Mouse (Mus musculus): ENCODE measurements around the gene Tmco2. TPM values are rescaled to one million over a fixed set of nuclear protein-coding genes. Genes with fewer than 3 reads are reported as not detected.
A peak's percentile ranks its signal among the peaks of the same experiment; 100 is the strongest.
"Not testable (repeated sequence)": the region's sequence is repeated elsewhere in the genome, so short reads cannot be mapped to it uniquely, and the experiment has no call there.

Tmco2 gene
- not detected for total RNA-seq (2021)

DNA sequence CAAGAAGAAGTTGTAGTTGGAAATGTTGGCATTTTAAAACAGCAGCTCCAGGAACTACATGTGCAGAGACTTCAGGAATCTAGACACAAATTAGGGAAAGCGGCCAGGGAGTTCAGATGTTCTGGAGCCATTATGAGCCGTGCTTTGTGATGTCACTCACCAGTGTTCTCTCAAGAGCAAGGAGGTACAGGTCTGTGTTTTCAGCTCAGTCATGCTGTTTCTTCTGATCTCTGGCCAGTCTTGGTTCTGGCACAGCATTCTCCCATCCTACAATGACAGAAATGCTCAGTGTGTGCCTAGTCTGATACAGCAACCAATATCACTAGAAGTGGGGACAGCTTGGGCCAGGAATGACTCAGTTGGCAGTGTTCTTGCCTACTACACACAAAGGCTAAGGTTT is at the start of gene Tmco2:
Gene Tmco2 (minus strand): TSS at position 101 of the 400 bp plus-strand sequence.
- DNase-seq: no peak
- intact Hi-C loops (cut with DNase I): no loop called here

DNA sequence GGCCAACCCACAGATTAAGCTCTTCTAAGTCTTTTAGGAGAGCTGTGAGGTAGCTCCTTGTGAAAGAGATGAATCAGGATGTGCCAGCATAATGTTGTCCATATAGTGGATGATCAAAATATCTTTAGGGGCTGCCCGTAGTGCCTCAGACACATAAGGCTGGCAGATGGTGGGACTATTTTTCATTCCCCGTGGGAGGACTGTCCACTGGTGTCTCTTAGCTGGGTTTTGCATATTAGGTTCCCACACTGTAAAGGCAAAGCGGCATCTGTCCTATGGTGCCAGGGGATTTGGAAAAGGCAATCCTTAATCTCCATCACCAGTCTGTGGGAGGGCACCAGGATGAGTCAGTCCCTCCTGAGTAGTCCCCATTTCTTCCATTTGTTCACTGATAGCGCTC is 5.7 kb downstream of the Tmco2 start:
- DNase-seq: no peak
- intact Hi-C loops (cut with DNase I): no loop called here

- peak; percentile 79 to 83 for DNase-seq
- intact Hi-C loops (cut with DNase I): loop anchor here (5.0 kb wide), 2 partner anchors 119 to 134 kb away; partner anchors contain the start of gene Rlf
Measured at GRCm38 (mm10) chr4:121097650-121098378, 11.2 kb downstream of the Tmco2 start, which contains the start of gene Zmpste24. TSS of gene Zmpste24 (minus strand) at chr4:121098241.

- DNase-seq: no peak
- intact Hi-C loops (cut with DNase I): no loop called here
Measured at GRCm38 (mm10) chr4:121090211-121090610, 18.8 kb downstream of the Tmco2 start.

DNA sequence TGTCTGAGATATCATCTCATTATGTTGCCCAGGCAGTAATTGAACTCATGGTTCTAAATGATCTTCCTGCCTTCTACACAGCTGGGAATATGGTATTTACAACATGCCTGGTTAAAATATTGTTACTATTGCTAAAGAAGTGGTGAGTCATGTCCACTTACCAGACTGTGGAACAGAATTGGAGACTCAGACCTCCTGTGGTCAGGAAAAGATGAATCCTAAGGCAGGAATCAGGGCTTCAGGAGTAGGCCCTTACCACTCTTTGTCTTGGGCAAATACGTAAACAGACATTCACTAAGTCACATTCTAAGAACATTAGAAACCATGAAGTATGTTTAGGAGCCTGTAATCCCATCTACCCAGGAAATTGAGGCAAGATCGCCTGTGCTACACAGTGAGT is 20.3 kb downstream of the Tmco2 start:
- DNase-seq: no peak
- intact Hi-C loops (cut with DNase I): no loop called here

- intact Hi-C loops (cut with DNase I): no loop called here
- no peak for DNase-seq
Measured at GRCm38 (mm10) chr4:121084506-121084905, 24.5 kb downstream of the Tmco2 start.

- no peak for DNase-seq
- intact Hi-C loops (cut with DNase I): no loop called here
Measured at GRCm38 (mm10) chr4:121080395-121080794, 28.6 kb downstream of the Tmco2 start.

GRCm38 (mm10) chr4:121077915-121078646 is 30.9 kb downstream of the Tmco2 start:
- no peak for DNase-seq
- intact Hi-C loops (cut with DNase I): no loop called here

DNA sequence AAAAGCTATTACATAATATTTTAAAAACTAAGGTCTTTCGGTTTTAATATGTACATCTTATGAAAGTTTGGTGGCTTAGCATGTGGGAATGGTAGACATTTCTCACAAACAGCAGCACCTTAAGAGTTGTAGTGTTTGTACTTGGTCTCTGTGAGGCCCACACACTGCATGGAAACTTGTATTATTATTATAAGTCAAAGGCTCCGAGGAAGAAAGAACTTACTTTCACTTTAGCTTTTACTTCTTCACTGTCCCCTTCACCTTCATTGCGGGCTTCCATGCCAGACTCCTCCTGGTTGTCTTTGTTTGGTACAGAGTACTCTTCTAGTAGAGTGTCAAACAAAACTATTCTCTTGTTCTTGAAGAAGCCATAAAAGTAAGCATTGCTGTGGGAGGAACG is 34.8 kb downstream of the Tmco2 start:
- intact Hi-C loops (cut with DNase I): no loop called here
- DNase-seq: no peak

DNA sequence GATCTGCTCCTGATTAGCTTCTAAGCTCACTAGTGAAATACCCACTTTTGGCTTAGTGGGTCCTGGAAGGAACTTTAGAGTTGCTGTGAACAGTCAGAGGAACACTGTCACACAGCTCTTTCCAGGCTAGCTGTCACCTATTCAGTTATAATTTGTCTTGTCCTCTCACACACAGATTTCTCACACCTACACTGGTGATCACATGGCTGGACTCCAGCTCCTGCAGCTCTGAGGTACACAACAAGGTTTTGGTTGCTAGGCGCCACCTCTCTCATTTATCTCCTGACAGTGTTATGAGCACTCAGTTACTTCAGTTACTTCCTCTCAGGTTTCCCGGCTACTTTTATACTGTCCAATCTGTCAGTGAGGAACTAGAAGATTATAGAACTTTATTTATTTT is 43.7 kb downstream of the Tmco2 start:
- DNase-seq: no peak
- intact Hi-C loops (cut with DNase I): no loop called here

DNA sequence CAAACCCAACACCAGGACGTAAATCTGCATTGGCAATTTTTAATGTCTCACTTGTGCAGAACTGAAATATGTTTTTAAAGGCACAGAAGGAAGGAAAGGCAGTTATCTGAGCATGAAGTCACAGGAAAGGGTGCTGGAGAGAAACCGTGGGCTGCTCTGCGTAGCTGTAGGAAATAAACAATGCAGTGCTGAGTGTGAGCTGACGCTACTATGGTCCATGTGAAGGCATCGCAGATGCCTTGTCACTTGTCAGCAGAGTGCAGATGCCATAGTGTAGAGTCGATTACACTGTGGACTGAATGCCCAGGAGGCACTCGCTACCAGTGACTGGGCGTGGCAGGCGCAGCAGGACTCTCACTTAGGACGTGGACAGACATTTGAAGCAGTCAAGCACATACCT is 49.8 kb downstream of the Tmco2 start:
- intact Hi-C loops (cut with DNase I); DNase-seq: not testable (repeated sequence)

DNA sequence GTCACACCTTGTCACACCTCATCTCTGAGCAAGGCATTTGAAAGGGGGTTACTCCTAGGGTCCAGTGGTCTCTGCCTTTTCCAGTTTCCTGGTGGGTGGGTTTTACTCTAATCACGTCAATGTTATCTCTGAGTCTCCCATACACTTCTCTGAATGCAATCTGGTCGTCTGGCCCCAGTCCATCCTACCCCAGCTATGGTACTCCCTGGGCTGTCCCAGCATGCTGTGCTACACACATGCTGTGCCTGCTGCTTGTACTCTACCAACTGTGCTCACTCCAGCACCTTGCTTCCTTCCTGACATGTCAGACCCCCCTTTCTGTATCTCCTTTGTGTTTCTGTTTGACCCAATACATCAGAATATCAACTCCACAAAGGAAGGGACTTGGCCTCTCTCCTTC is 52.0 kb downstream of the Tmco2 start:
- DNase-seq: no peak
- intact Hi-C loops (cut with DNase I): no loop called here

- DNase-seq: peak in 1 of 2 experiments; percentile 19
Measured at GRCm38 (mm10) chr4:121056342-121056741, 52.7 kb downstream of the Tmco2 start.

More at GRCm38 (mm10) chr4:121056342-121056741, 52.7 kb downstream of the Tmco2 start:
- intact Hi-C loops (cut with DNase I): no loop called here

Other genes starting within 250 kb of the Tmco2 start
- gene Exo5, start 184.2 kb downstream of the Tmco2 start, total RNA-seq (2021): 1 to 10 TPM; 2.7 to 5.0 TPM
- gene Zfp69, start 157.5 kb downstream of the Tmco2 start, total RNA-seq (2021): 1 to 10 TPM; 1.4 to 1.5 TPM
- gene Smap2, start 92.0 kb downstream of the Tmco2 start, total RNA-seq (2021): 10 to 100 TPM; 40.0 to 47.7 TPM
- under 1 TPM in 1 of 2 experiments, not detected in 1; 0.50 TPM for gene Col9a2, start 69.8 kb downstream of the Tmco2 start, total RNA-seq (2021)
- 10 to 100 TPM; 21.7 to 24.6 TPM for gene Zmpste24, start 11.0 kb downstream of the Tmco2 start, total RNA-seq (2021)
- gene Rlf, start 105.9 kb upstream of the Tmco2 start, total RNA-seq (2021): 10 to 100 TPM; 10.7 to 11.2 TPM
- not detected for gene Gm12888, start 215.7 kb upstream of the Tmco2 start, total RNA-seq (2021)

Measured in heart, postnatal 36 days (tissue).